Mouse (Mus musculus) neural tube, embryonic 11.5 days (tissue): ENCODE results near the gene Bcl6b. TPM values are rescaled to one million over a fixed set of nuclear protein-coding genes. Genes with fewer than 3 reads are reported as not detected.

Source experiments
- ATAC-seq: fragments of 200-750 bp; cut with Nextera tagmentation; 2 replicates; pipeline ENCODE4 v1.8.0; 2017; ENCODE audit warnings: moderate number of reproducible peaks, mild to moderate bottlenecking, moderate TSS enrichment, moderate library complexity; ENCODE audit not compliant: insufficient read depth, low FRiP score, low TSS enrichment
- DNase-seq: peaks from one replicate; pipeline ENCODE4 v3.0.0-alpha.2; 2015; ENCODE audit warnings: low spot score
- H3K27ac ChIP-seq: fragments of 300-500 bp; sonication (generic); 2 replicates; pipeline ENCODE4 v1.5.1; 2014; ENCODE audit warnings: low read depth, mild to moderate bottlenecking, low read length
- H3K27me3 ChIP-seq: fragments of 300-500 bp; sonication (generic); 2 replicates; pipeline ENCODE4 v1.6.1; 2014; ENCODE audit warnings: mild to moderate bottlenecking, low read length, mixed read lengths; ENCODE audit not compliant: control insufficient read depth, insufficient read depth
- H3K36me3 ChIP-seq: fragments of 300-500 bp; sonication (generic); 2 replicates; pipeline ENCODE4 v1.6.1; 2014; ENCODE audit warnings: mild to moderate bottlenecking, low read length, moderate library complexity, mixed read lengths; ENCODE audit not compliant: control insufficient read depth, insufficient read depth
- H3K4me1 ChIP-seq: fragments of 300-500 bp; sonication (generic); 2 replicates; pipeline ENCODE4 v1.6.1; 2014; ENCODE audit warnings: low read length, mixed read lengths; ENCODE audit not compliant: control insufficient read depth, insufficient read depth
- H3K4me2 ChIP-seq: fragments of 300-500 bp; sonication (generic); 2 replicates; pipeline ENCODE4 v1.6.1; 2014; ENCODE audit warnings: low read depth, mild to moderate bottlenecking, moderate library complexity
- H3K4me3 ChIP-seq: fragments of 300-500 bp; sonication (generic); 2 replicates; pipeline ENCODE4 v1.5.1; 2014; ENCODE audit warnings: low read depth, low read length
- H3K9ac ChIP-seq: fragments of 300-500 bp; sonication (generic); 2 replicates; pipeline ENCODE4 v1.6.1; 2014; ENCODE audit warnings: mild to moderate bottlenecking, low read length
- H3K9me3 ChIP-seq: fragments of 300-500 bp; sonication (generic); 2 replicates; pipeline ENCODE4 v1.6.1; 2016; ENCODE audit warnings: low read length; ENCODE audit not compliant: control insufficient read depth
- WGBS: fragments of 180-500 bp; shearing (Covaris S2); extraction: QIAGEN DNeasy Blood & Tissue Kit; methylation state at CpG from one replicate; pipeline ENCODE4 v1.1.7; 2014; 5-methylcytosine and 5-hydroxymethylcytosine counted together
- polyA plus RNA-seq: library from polyadenylated mRNA; unstranded; fragments of >200 nt; fragmentation: Nextera tagmentation; extraction: Ambion mirVana; gene quantifications from 2 replicates; pipeline ENCODE4 v1.2.1, GENCODE M21; 2014

Gene Bcl6b
- polyA plus RNA-seq, 1 experiment from 2014 or later = 6.2 TPM

DNA sequence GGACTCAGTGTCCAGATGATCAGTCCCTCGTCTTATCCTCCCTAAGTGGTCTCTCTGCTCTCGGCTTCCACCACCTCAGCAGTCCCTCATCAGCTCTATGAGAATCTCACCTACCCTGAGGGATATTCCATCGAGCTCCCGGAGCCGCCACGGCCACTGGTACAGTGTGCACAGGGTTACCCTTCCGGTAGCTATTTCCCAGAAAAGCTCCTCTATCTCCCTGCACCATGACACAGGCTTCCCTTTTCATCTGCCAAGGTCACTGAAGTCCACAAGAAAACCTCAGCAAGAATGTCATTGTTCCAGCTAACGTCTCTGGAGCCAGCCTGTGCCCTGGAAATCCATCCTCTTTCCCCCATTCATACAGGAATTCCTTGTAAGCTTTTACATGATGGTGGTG is 22.3 kb upstream of the Bcl6b start:
- 85% methylated on average over 8 of the region's 8 CpGs for WGBS
- no peak overlapping the region for H3K4me3 ChIP-seq
- no peaks in the 10 kb centered on the region for H3K4me1 ChIP-seq
- DNase-seq (no peak), ATAC-seq (no peak)
- peaks cover 38% of the 10 kb centered on the region for H3K27me3 ChIP-seq
- H3K9ac ChIP-seq = no peak overlapping the region
- H3K27ac ChIP-seq = no peak overlapping the region
- no peaks in the 10 kb centered on the region for H3K36me3 ChIP-seq
- no peaks in the 10 kb centered on the region for H3K9me3 ChIP-seq
- H3K4me2 ChIP-seq = no peak overlapping the region

DNA sequence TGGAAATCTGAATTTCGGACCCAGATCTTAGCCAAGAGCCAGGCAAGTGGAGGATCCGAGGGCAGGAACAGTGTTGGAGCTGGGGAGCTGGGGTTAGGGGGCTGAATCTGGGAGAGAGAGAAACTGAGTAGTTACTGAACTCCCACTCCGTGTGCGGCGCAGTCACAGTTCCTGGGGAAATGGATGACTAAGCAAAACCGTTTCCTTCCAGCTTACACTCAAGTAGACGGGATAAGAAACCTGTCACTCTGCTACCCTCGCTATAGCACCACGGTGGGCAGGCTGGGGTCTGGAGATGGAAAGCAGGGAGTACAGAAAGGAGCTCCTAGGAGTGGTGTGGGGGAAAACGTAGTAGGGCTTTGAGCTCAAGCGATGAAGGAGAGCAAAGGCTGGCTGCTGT is 20.6 kb upstream of the Bcl6b start:
- no peak overlapping the region for H3K4me2 ChIP-seq

DNA sequence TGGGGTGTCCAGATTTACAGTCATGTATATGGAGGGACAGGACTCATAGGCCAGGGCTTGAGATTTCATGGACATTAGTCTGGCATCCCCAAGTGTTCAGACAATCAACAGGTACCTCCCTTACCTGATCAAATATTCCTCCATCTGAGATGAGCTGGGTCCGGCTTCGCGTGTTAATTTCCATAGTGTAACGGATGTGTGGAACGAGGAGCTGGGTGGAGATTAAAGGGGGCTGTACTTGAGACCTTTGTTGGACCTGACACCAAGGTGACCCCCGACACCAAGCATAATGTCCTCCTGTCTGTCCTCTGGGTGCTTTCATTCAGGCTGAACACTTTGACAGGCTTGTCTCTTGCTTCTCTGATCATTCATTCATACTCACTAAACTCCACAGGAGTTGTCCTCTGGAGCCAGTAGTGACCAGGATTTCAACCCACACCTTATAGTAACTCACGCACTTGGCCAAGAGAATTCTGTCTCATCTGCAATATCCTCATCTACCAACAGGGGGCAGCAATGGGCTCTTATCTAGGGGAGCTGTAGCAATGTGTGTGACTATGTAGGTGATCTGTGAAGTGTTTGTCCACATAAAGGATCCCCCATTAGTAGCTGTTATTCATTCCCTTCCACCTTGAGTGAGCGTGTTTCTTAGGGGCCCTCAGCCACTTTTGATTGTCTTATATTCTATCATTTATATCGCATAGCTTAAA is 17.7 kb upstream of the Bcl6b start:
- WGBS = 53% methylated on average over 9 of the region's 9 CpGs
- H3K9me3 ChIP-seq = no peaks in the 10 kb centered on the region
- no peak overlapping the region for H3K4me2 ChIP-seq

More for the DNA sequence above, 20.6 kb upstream of the Bcl6b start:
- Histone ChIP-seq H3K4me3 (no peak overlapping the region), H3K27ac (no peak overlapping the region), H3K36me3 (no peaks in the 10 kb centered on the region), H3K9ac (no peak overlapping the region), H3K27me3 (peaks cover 31% of the 10 kb centered on the region), H3K4me1 (no peaks in the 10 kb centered on the region), H3K9me3 (no peaks in the 10 kb centered on the region)
- WGBS = 77% methylated on average over 11 of the region's 11 CpGs
- DNase-seq (no peak), ATAC-seq (no peak)

DNA sequence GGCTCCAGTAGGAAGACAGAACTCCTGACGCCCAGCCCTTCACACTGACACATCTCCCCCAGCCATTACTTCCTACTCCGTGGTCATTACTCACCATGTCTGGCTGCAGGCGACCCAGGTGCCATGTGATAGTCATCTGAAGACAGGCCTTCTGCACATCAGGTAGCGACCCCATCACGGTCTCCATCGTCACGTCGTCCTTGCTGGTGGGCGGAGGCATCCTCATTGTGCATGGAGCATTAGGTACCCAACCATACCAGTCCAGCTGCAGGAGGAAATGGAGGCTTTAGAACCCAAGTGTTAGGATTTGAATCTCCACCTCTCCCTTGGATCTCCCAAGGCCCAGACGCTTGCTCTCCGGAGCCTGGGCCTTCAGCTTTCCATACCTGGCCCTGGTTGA is 13.0 kb upstream of the Bcl6b start:
- no peak overlapping the region for H3K4me3 ChIP-seq

More for the DNA sequence above, 17.7 kb upstream of the Bcl6b start:
- Histone ChIP-seq H3K36me3 (no peaks in the 10 kb centered on the region), H3K27ac (no peak overlapping the region), H3K4me3 (no peak overlapping the region), H3K27me3 (peaks cover 3% of the 10 kb centered on the region; the same call in 1 of the 2 replicates), H3K4me1 (no peaks in the 10 kb centered on the region), H3K9ac (no peak overlapping the region)
- DNase-seq (no peak), ATAC-seq (no peak)

DNA sequence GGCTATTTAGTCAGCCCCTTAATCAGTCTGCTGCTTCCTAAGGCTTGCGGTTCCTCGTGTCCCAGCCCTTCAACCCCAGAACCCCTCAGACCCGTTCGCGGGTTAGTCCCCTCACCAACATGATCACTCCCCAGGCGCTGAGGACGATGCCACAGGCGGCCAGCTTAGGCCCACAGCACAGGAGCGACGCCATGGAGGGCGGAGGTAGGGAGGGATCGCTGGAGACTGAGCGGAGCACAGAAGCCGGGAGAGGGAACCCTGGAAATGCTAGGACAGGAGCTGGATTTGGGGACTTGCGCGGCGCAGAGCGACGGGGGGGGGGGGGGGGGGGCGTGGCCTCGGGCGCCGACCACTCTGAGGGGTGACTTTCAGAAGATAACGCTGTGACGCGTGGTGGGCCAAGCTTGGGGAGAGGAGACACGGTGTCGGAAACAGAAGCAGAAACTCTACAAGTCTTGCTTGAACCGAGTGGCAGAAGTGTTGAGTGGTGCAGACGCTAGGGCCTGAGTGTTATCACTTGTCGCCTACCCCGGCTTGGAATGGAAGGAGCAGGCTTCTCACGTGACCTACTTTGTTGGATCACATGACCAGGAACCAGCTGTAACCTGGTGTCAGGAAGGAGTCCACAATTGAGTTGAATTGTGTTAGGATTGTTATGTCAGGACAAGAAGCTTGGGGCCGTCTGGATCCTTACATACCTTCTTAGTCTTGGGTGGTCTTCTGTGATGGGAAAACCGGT is 10.1 kb upstream of the Bcl6b start, which contains the start of the genes Gm21988 and Rnasek:
Gene Gm21988 (minus strand): TSS at position 290 of the 739 bp plus-strand sequence.
Gene Rnasek (minus strand): TSS at position 302 of the 739 bp plus-strand sequence.
- H3K4me1 ChIP-seq = peaks cover 18% of the 10 kb centered on the region
- peak within 1 kb of the TSS; percentile 21; the same call in 1 of the 2 replicates for H3K27ac ChIP-seq
- no peaks in the 10 kb centered on the region for H3K9me3 ChIP-seq
- peak within 1 kb of the TSS; percentile 88 for H3K9ac ChIP-seq
- H3K27me3 ChIP-seq = no peaks in the 10 kb centered on the region
- H3K4me2 ChIP-seq = peak within 1 kb of the TSS; percentile 97
- peak within 1 kb of the TSS; percentile 94 for H3K4me3 ChIP-seq
- WGBS = 0% methylated on average over 30 of the region's 35 CpGs
- 0 out of 2 replicates have a peak, but pooled peaks cover 4% of the 10 kb centered on the region for H3K36me3 ChIP-seq
- ATAC-seq = peak; percentile 35; the same call in 1 of the 2 replicates
- peak; percentile 88 for DNase-seq

More for the DNA sequence above, 13.0 kb upstream of the Bcl6b start:
- no peak overlapping the region for H3K4me2 ChIP-seq
- 64% methylated on average over 11 of the region's 11 CpGs for WGBS
- no peaks in the 10 kb centered on the region for H3K9me3 ChIP-seq
- DNase-seq = no peak
- no peaks in the 10 kb centered on the region for H3K36me3 ChIP-seq
- ATAC-seq = no peak
- H3K9ac ChIP-seq = no peak overlapping the region
- no peak overlapping the region for H3K27ac ChIP-seq
- H3K4me1 ChIP-seq = peaks cover 13% of the 10 kb centered on the region
- H3K27me3 ChIP-seq = no peaks in the 10 kb centered on the region

DNA sequence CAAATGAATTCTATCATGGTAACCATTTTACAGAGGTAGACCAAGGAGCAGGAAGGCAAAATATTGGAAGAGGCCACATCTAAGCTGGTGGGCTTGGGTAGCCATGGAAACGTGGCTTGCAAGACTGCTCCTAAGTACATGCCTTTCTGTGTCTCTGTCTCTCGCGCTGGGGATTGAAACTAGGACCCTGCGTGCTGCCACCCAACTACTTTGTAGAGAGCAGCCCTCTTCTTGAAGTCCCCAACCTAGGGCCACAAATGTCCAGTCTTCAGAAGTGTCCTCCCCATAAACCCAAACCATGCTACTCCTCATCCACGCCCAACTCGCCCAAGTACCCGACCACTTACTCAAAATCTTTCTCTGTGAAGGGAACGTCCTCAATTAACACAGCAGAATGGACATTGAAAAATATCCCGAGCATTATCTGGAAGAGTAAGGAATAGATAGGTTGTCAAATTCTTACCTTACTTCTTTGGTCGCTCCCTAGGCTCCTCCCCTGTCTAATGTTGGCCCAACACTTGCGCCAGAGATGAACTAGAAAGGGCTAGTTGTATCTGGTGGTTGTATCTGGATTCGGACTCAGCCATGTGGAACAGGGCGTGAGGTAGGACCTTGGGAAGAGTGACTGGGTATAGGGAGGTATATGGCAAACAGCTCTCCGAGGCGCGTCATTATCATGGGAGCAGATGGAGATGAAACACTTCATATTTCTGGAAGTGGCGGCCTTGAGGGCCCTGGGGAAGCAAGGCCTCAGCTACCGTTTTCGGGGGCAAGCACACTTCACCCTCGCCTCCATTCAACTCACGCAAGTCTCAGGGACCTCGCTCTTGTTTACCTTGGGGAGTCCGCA is 9.2 kb upstream of the Bcl6b start:
- Histone ChIP-seq H3K27ac (peak overlapping the region; percentile 21; the same call in 1 of the 2 replicates), H3K4me3 (peak overlapping the region; percentile 94), H3K9ac (peak overlapping the region; percentile 88), H3K36me3 (0 out of 2 replicates have a peak, but pooled peaks cover 4% of the 10 kb centered on the region), H3K4me2 (peak overlapping the region; percentile 97), H3K9me3 (no peaks in the 10 kb centered on the region), H3K27me3 (no peaks in the 10 kb centered on the region), H3K4me1 (peaks cover 18% of the 10 kb centered on the region)
- no peak for ATAC-seq
- no peak for DNase-seq
- 14% methylated on average over 23 of the region's 23 CpGs for WGBS

DNA sequence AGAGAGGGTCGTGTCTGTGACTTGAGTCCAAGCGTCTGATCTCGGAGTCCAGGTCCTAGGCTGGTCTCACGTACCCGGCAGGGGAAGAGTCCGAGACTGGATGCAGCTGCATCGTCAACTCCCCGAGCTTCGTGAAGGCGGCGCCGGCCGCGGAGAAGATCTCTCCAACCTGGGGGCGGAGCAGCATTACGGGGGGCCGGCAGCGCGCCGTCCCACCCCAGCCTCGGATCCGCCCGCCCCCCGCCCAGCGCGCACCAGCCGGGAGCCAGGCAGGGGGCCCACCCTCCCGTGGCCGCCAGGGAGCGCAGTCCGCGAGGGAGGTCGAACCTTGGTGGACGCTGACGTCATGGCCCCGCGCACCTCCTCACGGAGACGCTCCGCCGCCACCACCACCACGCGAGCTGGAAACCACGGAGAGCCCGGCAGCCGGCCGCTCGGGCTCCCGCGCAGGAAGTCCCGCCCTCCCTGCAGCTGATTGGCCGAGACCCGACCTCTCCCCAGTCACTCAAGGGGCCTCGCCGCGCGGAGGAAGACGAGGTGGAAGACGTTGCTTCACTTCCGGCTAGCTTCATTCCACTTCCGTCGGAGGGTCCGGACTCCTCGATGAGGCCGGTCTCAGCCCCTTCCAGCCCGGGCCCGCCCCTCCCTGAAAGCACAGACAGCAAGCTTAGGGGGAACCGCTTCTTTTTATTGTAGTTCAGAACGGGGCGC is 8.0 kb upstream of the Bcl6b start, which contains the start of gene 0610010K14Rik:
Gene 0610010K14Rik (minus strand): TSS at position 458 of the 711 bp plus-strand sequence.
- Histone ChIP-seq H3K27ac (peak within 1 kb of the TSS; percentile 88), H3K27me3 (no peaks in the 10 kb centered on the region), H3K9ac (peak within 1 kb of the TSS; percentile 88), H3K4me1 (peaks cover 18% of the 10 kb centered on the region), H3K4me2 (peak within 1 kb of the TSS; percentile 97), H3K9me3 (no peaks in the 10 kb centered on the region), H3K36me3 (0 out of 2 replicates have a peak, but pooled peaks cover 4% of the 10 kb centered on the region), H3K4me3 (peak within 1 kb of the TSS; percentile 94)
- ATAC-seq (peak; percentile 92), DNase-seq (peak; percentile 97)
- under 1% methylated on average over 45 of the region's 70 CpGs for WGBS
